ENCODE assay signal across 9 mouse cellular contexts in the genomic region with DNA sequence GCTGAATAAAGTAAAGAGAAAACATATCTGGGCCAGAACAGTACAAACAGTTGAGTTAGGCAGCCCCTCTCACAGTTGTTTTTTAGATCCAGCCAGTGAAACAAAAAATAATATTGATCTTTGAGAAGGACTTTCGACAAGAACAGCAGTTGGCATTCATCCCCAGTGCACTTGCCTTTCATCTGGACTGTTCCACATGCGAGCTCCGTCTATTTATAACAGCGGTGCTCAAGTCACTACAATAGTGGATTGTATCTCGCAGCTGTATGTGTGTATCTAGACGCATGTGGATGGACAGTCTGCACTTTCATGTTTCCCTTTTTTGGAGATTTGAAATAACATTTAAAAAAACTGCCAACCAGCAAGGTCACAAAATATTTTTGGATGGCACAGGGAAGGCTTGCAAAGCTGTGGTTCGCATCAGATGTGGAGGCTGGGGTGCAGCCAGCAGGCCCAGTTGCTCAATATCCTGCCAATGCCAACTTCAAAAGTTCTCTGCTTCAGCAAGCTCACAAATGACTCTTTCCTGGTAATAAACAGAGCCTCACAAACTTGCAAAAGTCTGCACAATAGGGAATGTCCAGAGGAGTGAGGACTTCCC. TPM values are rescaled to one million over a fixed set of nuclear protein-coding genes. Genes with fewer than 3 reads are reported as not detected.
DNase-seq lines count a peak whose midpoint lies in the region; ATAC-seq and TF ChIP-seq lines count a peak whose summit lies in the region.
"Had no signal": no experiment of that assay in that cellular context is flagged by ENCODE, and none has a peak within 500 bp of the region (broad histone marks: within the 10 kb centered on the region; RNA-seq: fewer than 3 reads in every experiment).

No protein-coding gene starts in this region.

- H3K27me3 ChIP-seq in heart, embryonic 12.5 days (replicated peaks): no peaks in the 10 kb centered on the region
- no peaks in the 10 kb centered on the region for H3K27me3 ChIP-seq in liver, postnatal 0 days (ENCODE audit: insufficient read depth, low read length)
- H3K27me3 ChIP-seq in forebrain, embryonic 16.5 days (replicated peaks; ENCODE audit: control insufficient read depth, insufficient read depth, low read length): no peaks in the 10 kb centered on the region
- H3K27me3 ChIP-seq: CH12.LX had no signal

- no peak for TF ChIP-seq EP300 in liver, postnatal 0 days (IDR thresholded peaks at IDR 0.05; ENCODE audit: low read depth)

- no peaks in the 10 kb centered on the region for H3K9me3 ChIP-seq in heart, embryonic 12.5 days (replicated peaks)
- no peaks in the 10 kb centered on the region for H3K9me3 ChIP-seq in liver, postnatal 0 days (ENCODE audit: low read length)
- no peaks in the 10 kb centered on the region for H3K9me3 ChIP-seq in forebrain, embryonic 16.5 days (ENCODE audit: control insufficient read depth, low read length)

- WGBS in heart, embryonic 12.5 days: 46% methylated on average over 7 of the region's 7 CpGs
- 48% methylated on average over 7 of the region's 7 CpGs for WGBS in liver, postnatal 0 days (ENCODE audit: insufficient replicate concordance)
- 74% methylated on average over 7 of the region's 7 CpGs for WGBS in forebrain, embryonic 16.5 days

- no peak for ATAC-seq in heart, embryonic 12.5 days (ENCODE audit: insufficient number of reproducible peaks, low FRiP score)
- peak; percentile 78 for ATAC-seq in liver, postnatal 0 days
- ATAC-seq in cerebellum, adult (ENCODE audit: insufficient number of reproducible peaks, low FRiP score, low TSS enrichment): no peak
- ATAC-seq in forebrain, embryonic 16.5 days: no peak

- no peak overlapping the region for H3K4me3 ChIP-seq in heart, embryonic 12.5 days
- no peak overlapping the region for H3K4me3 ChIP-seq in liver, postnatal 0 days (ENCODE audit: low read depth, low read length)
- H3K4me3 ChIP-seq in forebrain, embryonic 16.5 days (replicated peaks; ENCODE audit: low read length): no peak overlapping the region

- H3K36me3 ChIP-seq in heart, embryonic 12.5 days: no peaks in the 10 kb centered on the region
- no peaks in the 10 kb centered on the region for H3K36me3 ChIP-seq in liver, postnatal 0 days (replicated peaks; ENCODE audit: insufficient read depth, low read length)
- no peaks in the 10 kb centered on the region for H3K36me3 ChIP-seq in forebrain, embryonic 16.5 days (ENCODE audit: control insufficient read depth, insufficient read depth)

- DNase-seq in heart, adult 11 months: peak; percentile 97
- peak; percentile 38 for DNase-seq in Muller cell, postnatal 12 days (ENCODE audit: inconsistent ontology term)
- peak; percentile 41 to 48 for DNase-seq in gastrocnemius, adult 8-10 months (ENCODE audit: low spot score in 2 of 2)
- peak; percentile 33 for DNase-seq in liver, postnatal 0 days
- DNase-seq in kidney, adult 11 months: no peak

- H3K4me2 ChIP-seq in heart, embryonic 12.5 days: no peak overlapping the region
- H3K4me2 ChIP-seq in liver, postnatal 0 days (ENCODE audit: low read depth, low read length): peak overlapping the region; percentile 36; the same call in 1 of the 2 replicates
- no peak overlapping the region for H3K4me2 ChIP-seq in forebrain, embryonic 16.5 days (ENCODE audit: low read length)

- peaks cover 11% of the 10 kb centered on the region; the same call in 1 of the 2 replicates for H3K4me1 ChIP-seq in heart, embryonic 12.5 days (replicated peaks)
- H3K4me1 ChIP-seq in liver, postnatal 0 days (ENCODE audit: insufficient read depth): peaks cover 23% of the 10 kb centered on the region
- H3K4me1 ChIP-seq in forebrain, embryonic 16.5 days (replicated peaks; ENCODE audit: control insufficient read depth, insufficient read depth, low read length): no peaks in the 10 kb centered on the region

- H3K9ac ChIP-seq in heart, embryonic 12.5 days: no peak overlapping the region
- H3K9ac ChIP-seq in liver, postnatal 0 days (replicated peaks): no peak overlapping the region
- no peak overlapping the region for H3K9ac ChIP-seq in forebrain, embryonic 16.5 days (replicated peaks; ENCODE audit: low read depth, low read length)

- H3K27ac ChIP-seq in heart, embryonic 12.5 days (ENCODE audit: poor library complexity, severe bottlenecking): no peak overlapping the region
- peak overlapping the region; percentile 41 for H3K27ac ChIP-seq in liver, postnatal 0 days (ENCODE audit: low read depth)
- no peak overlapping the region for H3K27ac ChIP-seq in forebrain, embryonic 16.5 days (ENCODE audit: low read length)

- no peak for TF ChIP-seq CTCF in liver, postnatal 0 days (IDR thresholded peaks at IDR 0.05; ENCODE audit: low read depth)

RNA-seq across cellular contexts. Expression of a gene that starts 45.4 kb away (rescaled TPM):
- polyA plus RNA-seq in heart, embryonic 12.5 days (2016; fragmentation: Nextera tagmentation; extraction: Ambion mirVana): 0.88 and 1.4 TPM in 2 replicates
- total RNA-seq in gastrocnemius, adult 8-10 months (2022): 10 to 100 TPM; 39.3 to 50.8 (median 41.4) TPM
- 0.80 and 0.94 TPM in 2 replicates for polyA plus RNA-seq in liver, postnatal 0 days (2015; fragmentation: Nextera tagmentation; extraction: Ambion mirVana)
- 2.5 and 2.8 TPM in 2 replicates for polyA plus RNA-seq in forebrain, embryonic 16.5 days (2015; fragmentation: Nextera tagmentation; extraction: Ambion mirVana)
